Mouse (Mus musculus): ENCODE measurements around the gene Slc11a1. TPM values are rescaled to one million over a fixed set of nuclear protein-coding genes. Genes with fewer than 3 reads are reported as not detected.

Gene Slc11a1
- polyA plus RNA-seq, 1 experiment from 2014 or later = 0.10 TPM

DNA sequence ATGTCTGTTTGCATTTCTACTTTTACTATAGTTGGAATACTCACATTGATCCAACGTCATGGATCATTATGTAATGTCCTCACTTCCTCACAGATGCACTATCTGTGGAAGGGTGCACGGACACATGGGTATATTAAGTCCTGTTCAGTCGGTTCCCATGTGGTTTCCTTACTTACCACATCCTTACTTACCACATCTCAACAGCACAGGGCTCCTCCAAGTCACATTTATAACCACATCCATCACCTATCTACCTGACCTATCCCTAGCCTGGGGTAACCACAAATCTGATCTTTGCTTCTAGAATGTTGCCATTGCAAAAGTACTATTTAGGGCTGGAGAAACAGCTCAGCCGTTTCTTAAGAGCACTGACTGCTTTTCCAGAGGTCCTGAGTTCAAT lies 1.6 kb upstream of the Slc11a1 start:
- ATAC-seq (no peak), DNase-seq (ENCODE audit: low read depth, low spot score) (no peak)
- in situ Hi-C loops (cut with MboI; ENCODE audit: low pct_unique_long_range_greater_than_20kb) = no loop called here
- POLR2A ChIA-PET = no interaction called here
- CTCF ChIA-PET = no interaction called here
- no peaks in the 10 kb centered on the region for H3K27me3 ChIP-seq
- no peak for TF ChIP-seq CTCF (IDR thresholded peaks at IDR 0.05)

DNA sequence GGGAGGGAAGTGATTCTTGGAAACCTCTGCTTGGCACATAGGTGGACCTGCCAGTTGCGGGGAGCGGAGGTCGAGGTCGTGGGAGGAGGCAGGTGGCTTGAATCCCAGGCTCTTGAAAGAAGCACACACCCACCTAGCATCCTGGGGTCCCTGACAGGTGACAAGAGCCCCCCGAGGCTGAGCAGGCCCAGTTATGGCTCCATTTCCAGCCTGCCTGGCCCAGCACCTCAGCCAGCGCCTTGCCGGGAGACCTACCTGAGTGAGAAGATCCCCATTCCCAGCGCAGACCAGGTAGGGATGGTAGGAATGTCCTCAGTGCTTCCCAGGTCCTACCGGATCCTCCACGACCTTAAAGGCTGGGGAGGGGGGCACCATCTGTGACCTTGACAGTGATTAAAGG lies 566 bp downstream of the Slc11a1 start:
- DNase-seq (ENCODE audit: low read depth, low spot score) = no peak
- ChIA-PET CTCF (interaction anchor here (0.7 to 1.2 kb wide), 2 partner anchors 9 to 13 kb away, joined by 3 to 4 read pairs; partner anchors contain the start of gene Catip), POLR2A (no interaction called here)
- in situ Hi-C loops (cut with MboI; ENCODE audit: low pct_unique_long_range_greater_than_20kb) = no loop called here
- no peaks in the 10 kb centered on the region for H3K27me3 ChIP-seq
- TF ChIP-seq CTCF (IDR thresholded peaks at IDR 0.05) = no peak
- ATAC-seq = no peak

DNA sequence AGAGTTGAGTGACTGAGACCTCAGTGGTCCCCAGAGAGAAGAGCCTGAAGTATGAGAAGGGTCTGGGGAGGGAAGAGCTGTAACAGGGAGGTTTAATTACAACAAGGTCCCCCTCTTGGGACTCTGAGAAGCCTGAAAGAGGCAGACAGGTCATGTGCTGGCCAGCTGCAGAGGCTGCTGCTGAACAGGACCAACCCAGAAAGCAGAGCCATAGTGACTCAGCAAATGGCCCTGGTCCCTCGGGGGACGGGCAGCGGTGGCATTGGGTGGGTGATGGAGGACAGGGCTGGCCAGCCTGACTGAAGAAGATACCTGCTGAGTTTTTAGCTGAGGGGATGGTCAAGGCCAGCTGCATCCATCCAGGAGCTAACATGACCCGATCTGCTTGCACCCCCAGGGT lies 1.4 kb downstream of the Slc11a1 start:
- ChIA-PET CTCF (interaction anchor here (0.7 to 1.2 kb wide), 4 partner anchors 10 to 63 kb away, joined by 3 to 4 read pairs (median 3); partner anchors contain the start of gene Catip), POLR2A (no interaction called here)
- H3K27me3 ChIP-seq = no peaks in the 10 kb centered on the region
- in situ Hi-C loops (cut with MboI; ENCODE audit: low pct_unique_long_range_greater_than_20kb) = no loop called here
- TF ChIP-seq CTCF (IDR thresholded peaks at IDR 0.05) = no peak
- ATAC-seq = no peak
- DNase-seq (ENCODE audit: low read depth, low spot score) = no peak

DNA sequence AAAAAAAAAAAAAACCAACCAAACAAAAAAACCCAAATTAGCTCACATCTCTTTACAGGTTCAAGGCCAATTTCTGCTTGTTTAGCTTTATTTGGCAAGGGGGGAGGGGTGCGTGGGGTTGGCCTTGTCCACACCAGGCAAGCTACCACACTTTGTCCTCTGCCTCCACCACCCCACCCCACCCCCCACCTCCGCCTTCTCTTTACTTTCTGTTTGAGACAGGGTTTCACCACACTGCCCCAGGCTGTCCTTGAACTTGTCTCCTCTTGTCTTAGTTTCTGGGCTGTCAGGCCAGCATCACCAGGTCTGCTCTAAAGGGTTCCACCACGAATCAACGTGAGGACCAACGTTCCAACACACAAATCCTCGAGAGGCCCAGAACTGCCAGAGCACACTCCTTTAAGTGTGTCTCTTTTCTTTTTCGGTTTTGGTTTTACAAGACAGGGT lies 4.1 kb downstream of the Slc11a1 start:
- ChIA-PET CTCF (interaction anchor here (1.5 kb wide), 1 partner anchor 9 kb away, joined by 3 read pairs; no protein-coding TSS in a partner anchor), POLR2A (interaction anchor here (1.1 kb wide), 1 partner anchor 16 kb away, joined by 3 read pairs; no protein-coding TSS in a partner anchor)
- no peak for TF ChIP-seq CTCF (IDR thresholded peaks at IDR 0.05)
- in situ Hi-C loops (cut with MboI; ENCODE audit: low pct_unique_long_range_greater_than_20kb) = no loop called here
- ATAC-seq (no peak), DNase-seq (ENCODE audit: low read depth, low spot score) (no peak)
- H3K27me3 ChIP-seq = no peaks in the 10 kb centered on the region

DNA sequence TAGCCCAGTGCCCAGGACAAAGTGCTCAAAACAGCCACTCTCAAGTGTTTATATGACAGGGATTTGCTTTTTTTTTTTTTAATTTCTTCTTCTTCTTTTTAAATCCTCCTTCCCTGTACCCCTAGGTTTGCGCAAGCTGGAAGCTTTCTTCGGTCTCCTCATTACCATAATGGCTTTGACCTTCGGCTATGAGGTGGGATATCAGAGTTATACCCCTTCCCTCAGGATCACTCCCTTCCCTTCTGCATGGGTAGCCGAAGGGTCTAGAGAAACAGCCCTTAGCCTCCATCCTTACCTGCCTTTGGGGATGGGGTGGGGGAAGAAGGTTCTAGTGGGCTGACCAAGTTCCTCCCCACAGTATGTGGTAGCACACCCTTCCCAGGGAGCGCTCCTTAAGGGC lies 5.5 kb downstream of the Slc11a1 start:
- no peaks in the 10 kb centered on the region for H3K27me3 ChIP-seq
- no peak for ATAC-seq
- DNase-seq (ENCODE audit: low read depth, low spot score) = no peak
- CTCF ChIA-PET = interaction anchor here (1.5 kb wide), 1 partner anchor 10 kb away, joined by 3 read pairs; no protein-coding TSS in a partner anchor
- in situ Hi-C loops (cut with MboI; ENCODE audit: low pct_unique_long_range_greater_than_20kb) = no loop called here
- no peak for TF ChIP-seq CTCF (IDR thresholded peaks at IDR 0.05)
- POLR2A ChIA-PET = interaction anchor here (1.1 kb wide), 1 partner anchor 15 kb away, joined by 3 read pairs; no protein-coding TSS in a partner anchor

DNA sequence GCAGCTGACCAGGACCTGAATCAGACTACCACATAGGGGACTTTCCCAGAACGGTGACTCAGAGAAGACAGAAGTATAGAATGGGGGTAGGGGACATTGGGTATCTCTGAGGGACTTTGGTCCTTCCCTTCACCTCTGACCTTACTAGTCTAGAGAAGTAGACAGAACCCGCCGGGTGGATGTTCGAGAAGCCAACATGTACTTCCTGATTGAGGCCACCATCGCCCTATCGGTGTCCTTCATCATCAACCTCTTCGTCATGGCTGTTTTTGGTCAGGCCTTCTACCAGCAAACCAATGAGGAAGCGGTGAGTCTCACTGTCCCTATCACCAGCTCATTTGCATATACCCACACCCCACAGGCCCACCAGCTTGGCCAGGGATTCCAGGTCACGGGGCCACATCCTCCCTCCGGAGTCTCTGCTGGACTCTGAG lies 6.6 kb downstream of the Slc11a1 start:
- ChIA-PET CTCF (interaction anchor here (1.4 kb wide), 1 partner anchor 14 kb away, joined by 3 read pairs; no protein-coding TSS in a partner anchor), POLR2A (no interaction called here)
- ATAC-seq = no peak
- in situ Hi-C loops (cut with MboI; ENCODE audit: low pct_unique_long_range_greater_than_20kb) = no loop called here
- H3K27me3 ChIP-seq = no peaks in the 10 kb centered on the region
- no peak for DNase-seq (ENCODE audit: low read depth, low spot score)
- no peak for TF ChIP-seq CTCF (IDR thresholded peaks at IDR 0.05)

DNA sequence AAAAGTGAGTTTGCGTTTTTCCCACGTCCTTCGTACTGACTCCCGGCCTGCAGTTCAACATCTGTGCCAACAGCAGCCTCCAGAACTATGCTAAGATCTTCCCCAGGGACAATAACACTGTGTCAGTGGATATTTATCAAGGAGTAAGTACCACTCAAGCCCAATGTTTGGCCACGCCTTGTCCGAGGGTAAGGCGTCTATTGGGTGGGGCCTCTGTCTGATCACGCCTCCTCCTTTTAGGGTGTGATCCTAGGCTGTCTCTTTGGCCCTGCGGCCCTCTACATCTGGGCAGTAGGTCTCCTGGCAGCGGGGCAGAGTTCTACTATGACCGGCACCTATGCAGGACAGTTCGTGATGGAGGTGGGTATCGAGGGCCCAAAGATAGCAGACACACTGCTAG lies 8.4 kb downstream of the Slc11a1 start:
- DNase-seq (ENCODE audit: low read depth, low spot score) = no peak
- in situ Hi-C loops (cut with MboI; ENCODE audit: low pct_unique_long_range_greater_than_20kb) = no loop called here
- no peak for ATAC-seq
- TF ChIP-seq CTCF (IDR thresholded peaks at IDR 0.05) = no peak
- no peaks in the 10 kb centered on the region for H3K27me3 ChIP-seq
- POLR2A ChIA-PET = no interaction called here
- CTCF ChIA-PET = no interaction called here

DNA sequence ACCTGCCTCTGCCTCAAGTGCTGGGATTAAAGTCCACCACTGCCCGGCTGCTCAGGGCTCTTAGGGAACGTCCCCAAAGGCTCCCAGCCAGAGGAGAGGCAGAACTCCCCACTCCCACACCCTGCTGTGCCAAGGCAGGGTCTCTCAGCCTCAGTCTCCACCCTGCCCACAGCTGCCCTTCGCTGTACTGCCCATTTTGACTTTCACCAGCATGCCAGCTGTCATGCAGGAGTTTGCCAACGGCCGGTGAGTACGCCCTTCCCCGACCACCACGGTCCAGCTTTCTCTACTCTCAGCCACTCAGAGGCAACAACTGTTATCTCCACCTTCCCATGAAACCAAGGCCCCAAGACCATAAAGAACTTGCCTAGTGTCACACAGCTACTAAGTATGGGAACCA lies 9.5 kb downstream of the Slc11a1 start:
- CTCF ChIA-PET = no interaction called here
- POLR2A ChIA-PET = no interaction called here
- no peak for TF ChIP-seq CTCF (IDR thresholded peaks at IDR 0.05)
- H3K27me3 ChIP-seq = no peaks in the 10 kb centered on the region
- no peak for ATAC-seq
- no peak for DNase-seq (ENCODE audit: low read depth, low spot score)
- in situ Hi-C loops (cut with MboI; ENCODE audit: low pct_unique_long_range_greater_than_20kb) = no loop called here

DNA sequence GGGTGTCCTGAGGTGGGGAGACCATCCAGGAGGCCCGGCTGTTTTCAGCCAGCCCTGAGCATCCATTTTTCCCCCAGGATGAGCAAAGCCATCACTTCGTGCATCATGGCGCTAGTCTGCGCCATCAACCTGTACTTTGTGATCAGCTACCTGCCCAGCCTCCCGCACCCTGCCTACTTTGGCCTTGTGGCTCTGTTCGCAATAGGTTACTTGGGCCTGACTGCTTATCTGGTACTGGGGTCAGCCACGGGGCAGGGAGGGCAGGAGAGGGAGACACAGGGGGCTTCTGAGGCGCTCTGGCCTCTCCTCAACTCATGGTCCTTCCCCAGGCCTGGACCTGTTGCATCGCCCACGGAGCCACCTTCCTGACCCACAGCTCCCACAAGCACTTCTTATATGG lies 10.1 kb downstream of the Slc11a1 start:
- ChIA-PET CTCF (no interaction called here), POLR2A (no interaction called here)
- TF ChIP-seq CTCF (IDR thresholded peaks at IDR 0.05) = no peak
- ATAC-seq = no peak
- in situ Hi-C loops (cut with MboI; ENCODE audit: low pct_unique_long_range_greater_than_20kb) = no loop called here
- H3K27me3 ChIP-seq = no peaks in the 10 kb centered on the region
- no peak for DNase-seq (ENCODE audit: low read depth, low spot score)

DNA sequence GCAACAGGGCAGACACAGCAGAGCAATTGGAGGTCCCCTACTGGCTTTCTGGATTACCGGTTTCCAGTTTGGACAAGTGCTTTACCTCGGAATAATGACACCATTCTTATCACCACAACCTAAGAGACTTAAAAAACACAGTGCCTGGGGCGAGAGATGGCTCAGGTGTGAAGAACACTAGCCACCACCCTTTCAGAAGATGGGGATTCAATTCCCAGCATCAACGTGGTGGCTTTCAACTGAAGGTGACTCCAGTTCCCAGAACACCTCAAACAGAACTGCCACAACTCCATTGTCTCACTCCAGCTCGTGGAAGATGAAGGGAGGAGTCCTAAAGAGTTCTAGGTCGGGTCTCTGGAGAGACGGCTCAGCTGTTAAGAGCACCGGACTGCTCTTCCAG lies 10.5 kb downstream of the Slc11a1 start:
- ChIA-PET CTCF (no interaction called here), POLR2A (no interaction called here)
- ATAC-seq = no peak
- in situ Hi-C loops (cut with MboI; ENCODE audit: low pct_unique_long_range_greater_than_20kb) = no loop called here
- H3K27me3 ChIP-seq = no peaks in the 10 kb centered on the region
- TF ChIP-seq CTCF (IDR thresholded peaks at IDR 0.05) = no peak
- no peak for DNase-seq (ENCODE audit: low read depth, low spot score)

DNA sequence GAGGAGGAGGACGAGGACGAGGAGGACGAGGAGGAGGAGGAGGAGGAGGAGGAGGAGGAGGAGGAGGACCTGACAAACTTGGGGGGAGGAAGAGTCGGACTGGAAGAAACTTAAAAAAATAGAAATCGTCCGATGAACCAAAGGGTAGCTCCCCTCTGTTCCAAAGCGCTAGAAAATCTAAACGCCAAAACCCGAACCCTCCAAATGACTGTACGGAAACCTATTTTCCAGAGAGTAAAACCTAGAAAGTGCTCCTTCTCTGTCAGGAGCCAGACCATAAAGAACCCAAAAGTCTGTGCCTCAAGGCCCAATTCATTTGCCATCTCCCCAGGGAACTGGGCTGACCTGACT lies 11.3 kb downstream of the Slc11a1 start:
- no peak for ATAC-seq
- DNase-seq (ENCODE audit: low read depth, low spot score) = no peak
- TF ChIP-seq CTCF (IDR thresholded peaks at IDR 0.05) = no peak
- ChIA-PET POLR2A (interaction anchor here (1.4 kb wide), 1 partner anchor 11 kb away, joined by 3 read pairs; no protein-coding TSS in a partner anchor), CTCF (interaction anchor here (0.8 to 1.7 kb wide), 2 partner anchors 18 to 66 kb away, joined by 3 to 5 read pairs; no protein-coding TSS in a partner anchor)
- in situ Hi-C loops (cut with MboI; ENCODE audit: low pct_unique_long_range_greater_than_20kb) = no loop called here
- H3K27me3 ChIP-seq = no peaks in the 10 kb centered on the region
